Mouse (Mus musculus) megakaryocyte progenitor cell, adult 5-6 weeks (primary cell): Measurements from ENCODE around the gene Hadh. TPM values are rescaled to one million over a fixed set of nuclear protein-coding genes. Genes with fewer than 3 reads are reported as not detected.

Source experiments
- ATAC-seq: replicated peaks from 2 replicates; pipeline ENCODE4 v1.8.0; 2016; ENCODE audit warnings: mild to moderate bottlenecking, moderate TSS enrichment, inconsistent platforms; ENCODE audit not compliant: poor library complexity
- total RNA-seq, 2 experiments: library from RNA; stranded (forward) in 1 of 2; stranded (reverse) in 1 of 2; fragments of 157-497, 149-512 nt in 1 of 2; fragments of 200-1000 nt in 1 of 2; gene quantifications; 2 replicates each; pipeline versions ENCODE4 v1.2.3 to v1.2.4; 2015 to 2017

Hadh gene
- total RNA-seq (2015) (65.5 and 76.6 TPM in 2 replicates), total RNA-seq (2017) (59.2 and 61.1 TPM in 2 replicates)

DNA sequence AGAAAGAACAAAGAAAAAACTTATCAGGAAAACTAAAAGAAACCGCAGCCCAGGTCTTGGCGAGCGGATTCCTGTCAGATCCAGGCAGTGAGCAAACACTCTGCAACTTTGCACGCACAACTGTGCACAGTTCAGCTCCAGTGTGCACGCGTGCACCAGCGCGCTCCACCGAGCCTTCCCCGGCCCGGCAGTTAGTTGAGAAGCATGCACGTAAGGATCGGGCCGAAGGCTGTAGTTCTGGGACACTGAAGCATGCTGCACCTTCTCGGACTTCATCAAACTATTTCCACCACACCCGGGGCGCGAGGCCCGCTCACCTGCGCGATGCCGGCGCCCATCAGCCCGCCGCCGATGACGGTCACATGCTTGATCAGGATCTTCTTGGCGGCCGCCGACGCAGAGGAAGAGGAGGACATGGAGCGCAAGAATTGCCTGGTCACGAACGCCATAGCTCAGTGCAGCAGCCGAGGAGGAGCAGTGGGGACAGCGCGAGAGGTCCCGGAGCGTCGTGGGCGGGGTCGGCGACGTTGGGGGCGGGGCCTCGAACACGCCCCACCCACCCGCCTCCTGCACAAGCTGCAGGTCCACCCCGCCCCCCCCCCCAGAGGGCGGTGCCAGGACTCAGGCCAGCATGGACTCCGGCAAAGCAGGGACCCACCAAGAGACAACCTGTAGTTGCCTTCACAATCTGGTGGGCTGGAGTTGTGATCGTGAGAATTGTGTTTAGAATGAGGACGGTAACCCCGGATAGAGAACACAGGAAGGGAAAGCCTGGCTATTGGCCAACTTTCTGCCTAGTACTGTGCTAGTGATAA is at the start of gene Hadh:
Gene Hadh, minus strand, starts transcription at position 543 of the 815 bp plus-strand sequence.
- peak; percentile 82 for ATAC-seq

DNA sequence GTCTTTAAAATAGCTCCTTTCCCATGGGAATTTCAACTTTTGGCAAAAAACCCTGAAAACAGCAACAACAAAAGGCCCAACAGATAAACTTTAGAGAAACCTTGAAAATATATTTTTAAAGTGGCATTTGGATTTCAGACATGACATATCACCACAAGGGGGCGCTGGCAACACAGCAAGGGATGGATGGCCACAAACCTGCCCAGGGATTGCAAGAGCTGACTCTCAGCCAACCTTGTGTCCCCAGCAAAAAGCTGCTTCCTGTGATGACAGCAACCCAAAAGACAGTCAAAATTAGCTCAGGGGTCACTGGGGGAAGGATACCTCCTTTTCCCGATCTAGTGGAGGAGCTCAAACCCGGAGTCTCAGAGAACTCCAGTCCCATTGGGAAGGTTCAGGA is 48.3 kb upstream of the Hadh start:
- peak; percentile 95 for ATAC-seq

DNA sequence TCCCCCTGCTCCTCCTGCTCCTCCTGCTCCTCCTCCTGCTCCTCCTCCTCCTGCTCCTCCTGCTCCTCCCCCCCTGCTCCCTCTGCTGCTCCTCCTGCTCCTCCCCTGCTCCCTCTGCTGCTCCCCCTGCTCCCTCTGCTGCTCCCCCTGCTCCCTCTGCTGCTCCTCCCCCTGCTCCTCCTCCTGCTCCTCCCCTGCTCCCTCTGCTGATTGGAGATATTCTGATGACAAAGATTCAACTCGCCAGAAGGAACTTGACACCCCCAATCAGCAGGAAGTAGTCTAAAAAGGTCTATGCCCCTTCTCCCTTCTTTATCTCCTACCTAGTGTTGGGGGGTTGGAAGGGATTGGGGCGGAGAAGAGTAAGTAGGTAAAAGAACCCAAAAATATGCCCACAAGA is 46.3 kb upstream of the Hadh start:
- ATAC-seq: no peak

DNA sequence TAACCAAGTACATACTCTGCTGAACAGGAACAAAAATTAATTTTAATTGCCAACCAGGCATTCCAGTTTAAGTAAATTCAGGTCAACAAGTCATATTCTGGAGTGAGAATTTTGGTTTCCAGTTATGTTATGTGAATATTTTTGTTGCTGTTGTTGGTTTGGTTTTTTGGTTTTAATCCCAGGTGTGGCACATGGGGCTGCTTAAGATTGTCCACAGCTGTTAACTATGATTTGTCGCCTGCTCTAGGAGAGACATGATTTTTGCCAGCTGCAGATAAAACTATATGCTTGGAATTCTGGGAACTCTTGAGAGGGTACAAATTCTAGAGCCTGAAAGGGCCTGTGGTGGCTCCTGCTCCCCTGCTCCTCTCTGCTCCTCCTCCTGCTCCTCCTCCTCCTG is 45.2 kb upstream of the Hadh start:
- no peak for ATAC-seq

DNA sequence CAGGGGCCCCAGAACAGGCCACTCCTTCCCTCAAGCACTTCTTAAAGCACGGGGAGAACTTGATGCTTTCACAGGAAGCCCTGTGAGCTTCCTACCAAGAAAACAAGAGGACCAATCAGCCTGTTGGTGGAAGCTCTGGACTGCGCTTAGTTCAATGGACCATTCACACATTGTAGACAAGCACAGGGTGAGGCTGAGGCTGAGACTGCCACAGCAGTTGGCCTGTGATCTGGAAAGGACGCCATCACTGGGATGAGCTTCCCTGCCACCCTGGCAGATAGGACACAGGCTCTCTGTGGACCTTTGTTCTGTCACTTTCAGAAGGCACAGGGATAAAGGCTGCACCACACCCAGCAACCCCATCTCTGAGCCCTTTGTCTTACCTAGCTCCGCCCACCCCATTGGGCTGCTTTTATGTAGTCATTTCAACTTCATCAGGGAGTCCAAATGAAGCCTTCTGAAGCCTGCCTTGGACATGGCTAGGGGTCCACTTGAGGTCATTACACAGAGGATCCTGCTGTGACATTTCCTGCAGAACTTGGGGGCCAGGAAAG is 44.1 kb upstream of the Hadh start:
- ATAC-seq: no peak

DNA sequence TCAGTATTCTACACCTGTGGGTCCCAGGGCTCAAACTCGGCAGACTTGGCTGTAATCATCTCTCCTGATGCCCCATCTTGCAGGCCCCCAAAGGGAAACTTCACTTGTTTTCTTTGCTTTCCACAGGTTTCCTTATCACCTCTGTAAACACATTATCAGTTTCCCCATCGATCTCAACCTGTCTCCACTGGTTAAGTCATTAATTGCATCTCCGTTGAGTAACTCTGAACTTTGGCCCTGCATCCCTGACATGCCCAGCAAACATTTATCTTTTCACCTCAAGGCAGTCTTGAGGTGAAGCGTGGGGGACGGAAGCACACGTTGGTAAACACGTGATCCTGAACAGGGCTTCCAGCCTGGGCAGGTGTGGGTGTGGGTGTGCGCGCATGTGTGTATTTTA is 40.4 kb upstream of the Hadh start:
- no peak for ATAC-seq

DNA sequence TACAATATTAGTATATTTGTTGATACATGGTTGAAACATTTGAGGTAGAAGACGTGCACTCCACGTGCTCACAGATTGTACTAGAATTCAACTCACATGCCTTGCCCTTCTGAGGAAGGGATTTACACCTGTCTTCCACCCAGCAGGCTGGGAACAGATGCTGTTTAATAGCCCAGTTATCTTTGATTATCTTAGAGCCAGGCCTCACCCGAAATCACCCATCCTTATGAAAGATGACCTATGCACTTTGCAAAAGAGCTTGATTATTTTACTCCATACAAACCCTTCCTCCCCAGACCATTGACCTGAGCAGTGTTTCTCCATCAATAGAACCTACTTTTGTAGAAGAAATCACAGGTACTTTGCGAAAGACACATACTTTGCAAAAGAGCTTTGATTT is 38.7 kb upstream of the Hadh start:
- no peak for ATAC-seq

DNA sequence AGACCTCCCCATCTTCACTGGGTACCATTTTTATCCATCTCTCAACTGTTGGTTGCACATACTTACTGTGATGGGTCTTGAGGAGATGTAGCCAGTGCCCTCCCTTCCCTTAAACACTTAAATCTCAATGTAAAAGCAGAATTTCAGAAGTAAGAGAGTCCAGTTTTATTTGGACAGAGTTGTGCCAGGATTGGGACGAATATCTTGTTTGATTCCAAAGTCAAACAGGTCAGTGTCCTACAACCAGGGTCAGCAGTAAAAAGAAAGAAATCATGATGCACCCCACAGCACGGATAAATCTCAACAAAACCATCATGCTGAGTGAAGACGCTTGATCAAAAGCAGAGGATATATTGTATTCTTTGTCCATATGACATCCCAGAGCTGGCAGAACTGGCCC is 35.9 kb upstream of the Hadh start:
- no peak for ATAC-seq

DNA sequence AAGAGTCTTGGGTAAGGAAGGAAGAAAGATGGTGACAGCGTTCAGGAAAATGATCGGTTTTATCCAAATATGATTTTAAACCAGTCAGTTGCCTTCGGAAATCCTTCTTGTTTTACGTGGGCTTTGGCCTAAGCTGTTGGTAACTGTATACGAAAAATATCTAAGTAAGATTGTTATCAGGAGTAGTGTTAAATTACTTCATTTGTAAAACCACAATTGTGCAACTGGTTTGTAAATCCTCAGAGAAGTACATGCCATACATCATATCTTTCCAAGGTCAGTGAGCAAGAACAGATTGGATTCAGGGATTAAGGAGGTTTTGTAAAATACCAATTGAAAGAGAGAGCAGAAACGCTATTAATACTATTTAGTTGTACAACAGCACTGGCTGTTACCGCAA is 34.4 kb upstream of the Hadh start:
- ATAC-seq: no peak

DNA sequence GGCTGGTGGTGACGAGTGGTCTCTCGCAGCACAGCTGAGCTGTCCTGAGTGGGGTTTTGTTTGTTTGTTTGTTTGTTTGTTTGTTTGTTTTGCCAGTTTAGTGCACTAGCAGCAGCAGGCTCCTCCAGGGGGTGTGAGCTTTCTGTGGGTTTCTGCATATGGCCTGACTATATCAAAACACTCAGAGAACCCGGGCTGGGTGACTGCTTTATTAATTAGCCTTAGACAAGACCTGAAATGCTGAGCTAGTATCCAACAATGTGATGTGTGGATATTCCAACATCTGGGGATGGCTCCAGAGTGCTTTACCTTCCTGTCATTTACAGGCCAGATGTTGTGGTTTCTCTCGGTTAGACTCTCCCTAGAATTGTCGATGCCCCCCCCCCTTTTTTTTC is 31.4 kb upstream of the Hadh start:
- ATAC-seq: peak; percentile 30; the same call in 1 of the 2 replicates

DNA sequence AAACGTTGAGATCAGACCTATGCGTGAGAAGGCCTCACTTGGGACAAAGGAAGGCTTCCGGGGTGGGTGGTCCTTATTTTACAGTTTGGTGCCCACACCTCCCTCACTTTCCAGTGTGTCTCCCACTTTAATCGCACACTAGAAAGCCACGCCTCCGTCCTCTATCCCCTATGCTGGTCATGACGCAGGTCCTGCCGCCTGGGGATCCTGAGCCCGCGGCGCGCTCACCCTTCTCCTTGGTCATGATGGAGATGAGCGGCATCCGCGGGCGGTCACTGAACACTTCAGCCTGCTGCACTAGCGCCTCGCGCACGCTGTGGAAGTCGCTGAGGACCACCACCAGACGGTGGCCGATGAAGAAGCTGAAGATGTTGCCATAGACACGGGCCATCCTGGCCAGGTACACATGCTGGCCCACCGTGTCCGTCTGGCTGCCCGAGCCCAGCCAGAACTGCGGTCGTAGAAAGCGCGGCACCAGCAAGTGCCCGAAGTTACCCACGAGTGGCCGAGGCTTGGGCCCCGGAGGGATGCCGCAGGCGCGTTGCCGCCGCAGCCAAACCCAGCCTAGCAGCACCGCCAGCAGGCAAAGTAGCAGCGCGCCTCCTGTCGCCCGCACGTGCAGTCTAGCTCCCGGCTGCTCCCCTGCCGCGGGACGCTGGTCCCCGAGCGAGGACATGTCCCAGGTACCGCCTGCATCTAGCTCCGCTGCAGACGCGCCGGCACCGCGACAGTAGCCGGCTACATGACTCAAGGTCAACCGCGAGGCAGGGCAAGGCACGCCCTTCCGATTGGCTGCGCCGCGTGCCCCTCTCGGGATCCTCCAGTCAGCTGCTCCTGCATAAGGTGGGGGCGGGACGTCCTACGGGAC is 30.8 kb upstream of the Hadh start, which contains the start of gene Cyp2u1:
Gene Cyp2u1, minus strand, starts transcription at position 776 of the 868 bp plus-strand sequence.
- ATAC-seq: peak; percentile 98

DNA sequence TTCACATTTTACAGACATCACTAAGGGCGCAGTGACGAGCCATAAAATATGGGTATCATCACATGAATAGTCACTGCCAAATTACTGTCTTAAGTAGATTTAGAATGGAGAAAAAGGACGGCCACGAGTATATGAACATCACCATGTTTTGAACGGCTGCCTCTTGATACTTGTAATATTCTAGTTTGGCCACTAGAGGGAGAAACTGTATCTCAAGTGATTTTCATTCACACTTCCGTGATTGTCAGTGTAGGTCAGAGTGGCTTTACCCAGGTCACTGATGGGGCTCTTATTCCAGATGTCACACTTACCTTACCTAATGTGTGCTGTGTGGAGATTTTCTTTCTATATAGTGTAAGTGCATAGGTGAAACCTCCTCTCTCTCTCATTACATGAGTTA is 28.0 kb upstream of the Hadh start:
- ATAC-seq: peak; percentile 44

DNA sequence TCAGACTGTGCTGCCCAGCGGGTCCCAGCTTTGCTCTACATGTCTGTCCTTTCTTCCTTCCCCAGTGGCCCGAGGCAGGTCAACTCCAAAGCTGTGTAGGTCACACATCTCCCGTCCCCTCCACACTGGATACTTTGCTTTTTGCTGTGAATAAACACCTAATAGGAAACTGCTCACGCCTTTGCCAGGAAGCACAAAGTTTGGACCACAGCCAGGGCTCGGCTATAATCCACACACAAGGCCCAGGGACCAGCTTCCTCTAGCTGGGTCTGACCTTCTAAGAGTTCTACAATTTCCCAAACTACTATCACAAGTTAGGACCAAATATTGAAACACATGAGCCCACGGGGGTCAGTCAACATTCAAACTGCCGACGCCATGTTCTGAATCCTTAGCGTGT is 27.2 kb upstream of the Hadh start:
- ATAC-seq: no peak

DNA sequence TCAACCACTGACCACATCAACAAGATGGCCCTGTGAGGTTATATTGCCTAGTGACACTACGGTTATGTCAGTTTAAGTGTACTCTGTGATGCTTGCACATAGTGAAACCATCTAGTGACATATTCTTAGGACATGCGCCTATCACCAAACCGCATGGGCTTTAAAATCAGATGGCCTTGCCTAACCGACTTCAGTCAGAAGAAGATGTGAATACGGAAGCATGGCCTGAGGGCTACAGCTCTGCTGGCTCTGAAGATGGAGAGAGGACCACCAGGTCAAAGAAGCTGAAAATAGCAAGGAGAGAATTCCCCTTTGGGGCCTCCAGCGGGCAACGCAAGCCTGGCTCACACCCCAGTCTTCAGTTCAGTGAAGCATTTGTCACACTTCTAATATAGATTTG is 25.0 kb upstream of the Hadh start:
- no peak for ATAC-seq

DNA sequence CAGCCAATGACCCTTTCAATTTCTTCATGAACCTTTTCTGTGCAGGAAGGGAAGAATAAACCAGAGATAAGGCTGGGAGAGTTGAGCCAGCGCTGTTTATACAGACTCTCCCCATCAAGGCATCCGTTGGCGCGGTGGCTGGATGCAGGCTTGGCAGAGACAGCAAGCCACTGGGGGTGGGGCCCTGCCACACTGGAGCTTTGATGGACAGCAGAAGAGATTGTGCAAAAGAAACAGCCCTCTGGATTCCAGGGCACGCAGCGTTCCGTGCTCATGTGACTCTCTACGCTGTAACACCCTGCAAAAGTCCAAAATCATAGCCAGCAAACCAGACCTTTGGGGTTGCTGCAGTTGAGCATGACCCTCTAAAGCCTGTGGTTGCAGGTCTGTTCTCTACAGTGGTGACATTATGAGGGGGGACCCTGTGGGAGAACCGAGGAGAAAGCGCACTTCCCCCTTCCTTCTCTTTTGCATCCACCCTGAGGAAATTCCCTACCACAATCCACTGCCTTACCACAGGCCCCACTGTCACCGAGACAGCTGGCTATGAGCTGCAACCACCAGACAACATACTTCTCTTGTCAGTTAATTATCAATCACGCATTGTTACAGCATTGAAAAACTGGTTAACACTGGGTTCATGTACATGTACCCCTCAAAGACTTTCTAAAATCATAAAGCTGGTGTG is 23.8 kb upstream of the Hadh start:
- ATAC-seq: peak; percentile 81

DNA sequence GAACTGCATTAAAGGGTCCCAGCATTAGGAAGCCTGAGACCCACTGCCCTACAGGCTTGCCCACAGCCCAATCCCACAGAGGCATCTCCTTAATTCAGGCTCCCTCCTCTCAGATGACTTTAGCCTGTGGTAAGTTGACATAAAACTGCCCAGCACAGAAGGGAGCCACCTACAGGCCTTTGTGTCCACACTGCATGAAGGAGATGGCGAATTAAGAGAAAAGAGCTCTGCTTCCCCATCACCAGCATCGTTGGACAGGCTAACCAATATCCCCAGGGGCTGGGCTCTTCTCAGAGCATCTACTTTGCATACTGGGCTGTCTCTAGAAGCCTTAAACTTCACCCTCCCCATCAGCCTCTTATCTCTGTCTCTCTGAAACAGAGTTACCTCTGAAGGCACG is 22.6 kb upstream of the Hadh start:
- 0 out of 2 replicates have a peak, but pooled peaks have one; percentile 20 for ATAC-seq

DNA sequence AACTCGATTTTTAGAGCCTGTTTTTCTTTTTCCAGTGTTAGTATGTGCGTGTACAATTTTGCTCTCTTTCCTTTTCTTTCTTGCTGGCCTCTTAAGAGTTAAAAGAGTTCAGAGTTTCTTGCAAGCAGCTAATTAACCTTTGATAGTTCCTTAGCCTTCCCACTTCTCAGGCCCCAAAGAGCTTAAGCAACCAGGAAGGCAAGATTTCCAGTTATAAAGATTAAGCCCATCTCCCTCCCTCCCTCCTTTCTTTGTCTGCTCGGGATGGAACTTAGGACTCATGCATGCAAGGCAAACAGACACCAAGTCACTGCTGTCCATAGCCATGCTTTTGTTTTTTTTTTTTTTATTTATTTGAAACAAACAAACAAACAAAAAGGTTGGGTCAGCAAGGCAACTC is 21.1 kb upstream of the Hadh start:
- no peak for ATAC-seq

DNA sequence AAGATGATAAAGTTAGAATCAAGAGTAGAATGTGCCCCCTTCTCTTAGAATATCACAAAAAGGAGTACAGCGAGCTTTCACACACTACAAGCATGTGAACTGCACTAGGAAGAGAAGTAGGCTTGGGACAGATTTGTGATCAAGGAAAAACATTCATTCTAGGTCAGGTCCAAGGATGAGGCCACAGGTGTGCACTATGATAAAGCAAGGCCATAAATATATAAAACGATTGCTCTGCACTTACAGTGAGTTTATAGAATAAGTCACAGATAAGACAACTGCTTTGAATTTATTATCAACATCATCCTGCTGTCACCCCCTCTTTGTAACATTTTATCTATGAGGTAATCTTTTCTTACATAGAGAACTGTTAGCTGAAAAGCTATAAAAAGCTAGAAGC is 20.4 kb upstream of the Hadh start:
- ATAC-seq: no peak

DNA sequence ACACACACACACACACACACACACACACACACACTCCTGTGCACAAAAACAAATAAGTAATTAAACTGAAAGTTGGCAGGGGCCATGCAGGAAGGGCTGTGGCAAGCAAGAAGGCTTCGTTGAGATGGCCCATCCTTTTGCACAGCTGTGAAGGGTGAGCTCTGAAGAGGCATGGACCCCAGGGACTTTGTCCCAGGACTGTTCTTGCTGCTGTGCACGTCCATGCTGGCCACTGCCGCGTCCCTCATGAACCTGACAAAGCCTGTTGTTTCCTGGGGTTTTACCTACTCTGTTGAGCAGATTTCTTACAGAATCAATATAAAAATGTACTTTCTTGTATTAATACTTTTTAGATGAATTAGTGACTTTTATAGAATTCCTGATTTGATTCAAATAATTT is 20.0 kb upstream of the Hadh start:
- ATAC-seq: no peak

DNA sequence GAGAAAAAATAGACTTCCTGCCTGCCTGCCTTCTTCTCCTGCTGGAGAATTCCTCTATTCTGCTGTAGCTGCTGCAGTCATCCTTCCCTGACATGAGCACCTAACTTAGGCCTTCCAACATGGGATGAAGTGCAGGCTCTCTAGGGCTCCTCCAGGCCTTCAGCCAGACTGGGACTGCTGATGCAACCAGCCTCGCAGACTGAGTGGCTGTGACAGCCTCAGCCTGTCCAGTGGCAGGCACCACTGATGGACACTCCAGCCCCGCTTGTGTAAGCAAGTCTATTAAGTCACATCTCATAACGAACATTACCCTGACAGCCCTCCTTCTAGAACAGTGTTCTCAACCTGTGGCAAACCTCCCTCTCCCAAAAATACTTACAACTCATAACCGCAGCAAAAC is 2.2 kb upstream of the Hadh start:
- ATAC-seq: no peak
